Mouse (Mus musculus): Measurements from ENCODE around the gene Veph1. TPM values are rescaled to one million over a fixed set of nuclear protein-coding genes. Genes with fewer than 3 reads are reported as not detected.

Gene Veph1
- total and polyA plus RNA-seq, 2 experiments from 2014 or later = 0.75 to 0.84 TPM

DNA sequence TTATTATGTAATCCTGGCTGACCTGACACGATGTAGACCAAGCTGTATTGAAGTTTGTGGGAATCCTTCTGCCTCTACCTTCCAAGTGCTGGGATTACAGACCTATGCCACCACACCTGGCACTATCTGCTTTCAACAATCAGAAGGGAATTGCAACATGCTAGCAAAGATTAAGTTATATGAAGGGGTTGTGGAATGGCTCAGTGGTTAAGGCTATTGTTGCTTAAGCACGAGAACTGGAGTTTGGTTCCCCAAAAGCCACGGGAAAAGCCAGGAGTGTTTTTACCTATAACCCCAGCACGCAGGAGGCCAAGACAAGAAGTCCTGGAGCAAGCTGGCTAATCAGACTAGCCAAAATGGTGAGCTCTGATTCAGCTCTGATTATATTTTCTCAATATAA, 291.6 kb downstream of the Veph1 start:
- ATAC-seq (no peak), DNase-seq (ENCODE audit: low spot score) (no peak)
- no peaks in the 10 kb centered on the region for H3K4me1 ChIP-seq (ENCODE audit: insufficient read depth, low read length)
- H3K27ac ChIP-seq = no peak overlapping the region
- no peaks in the 10 kb centered on the region for H3K9me3 ChIP-seq (ENCODE audit: low read length)
- 82% methylated on average over 4 of the region's 4 CpGs for WGBS
- no peaks in the 10 kb centered on the region for H3K36me3 ChIP-seq (ENCODE audit: insufficient read depth, low read length)
- no peak overlapping the region for H3K9ac ChIP-seq (replicated peaks; ENCODE audit: low read length)
- no peaks in the 10 kb centered on the region for H3K27me3 ChIP-seq (ENCODE audit: insufficient read depth, low read length)
- H3K4me2 ChIP-seq (ENCODE audit: low read depth, low read length) = no peak overlapping the region
- H3K4me3 ChIP-seq (ENCODE audit: low read length) = no peak overlapping the region
- no peak for TF ChIP-seq CTCF (IDR thresholded peaks at IDR 0.05; ENCODE audit: low read depth)

DNA sequence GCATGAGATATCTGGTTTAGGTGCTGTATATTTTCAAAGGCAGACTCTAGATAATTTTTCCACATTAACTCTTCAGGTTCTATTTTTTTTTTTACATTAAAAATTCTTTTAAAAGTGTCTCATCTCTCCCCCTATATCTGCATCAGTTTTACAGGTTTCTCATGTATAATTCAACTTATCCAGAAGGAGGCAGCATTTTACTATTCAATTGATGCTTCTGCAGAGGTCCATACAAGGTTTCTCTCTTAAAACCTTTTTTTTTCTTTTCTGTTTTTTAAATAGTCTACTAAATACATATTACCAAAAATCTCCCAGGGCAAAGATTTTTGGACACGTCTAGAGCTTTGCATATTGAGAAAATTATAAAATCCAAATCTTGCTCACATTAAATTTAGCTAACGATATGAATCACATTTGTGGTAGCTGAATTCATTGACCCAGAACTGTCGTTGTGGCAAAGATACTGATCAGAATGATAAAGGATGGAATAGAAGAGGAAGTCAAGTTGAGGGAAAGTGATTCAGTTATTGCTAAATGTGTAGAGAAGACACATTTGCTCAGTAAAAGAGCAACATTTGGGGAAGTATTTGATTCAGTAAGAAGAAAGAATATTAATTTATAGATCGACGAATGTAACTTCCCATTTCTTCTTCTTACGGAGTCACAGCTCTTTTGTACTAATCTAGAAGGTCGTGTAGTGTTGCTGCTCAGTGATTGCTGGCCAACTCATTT, 292.3 kb downstream of the Veph1 start:
- Histone ChIP-seq H3K27me3 (ENCODE audit: insufficient read depth, low read length) (no peaks in the 10 kb centered on the region), H3K9ac (replicated peaks; ENCODE audit: low read length) (no peak overlapping the region), H3K4me1 (ENCODE audit: insufficient read depth, low read length) (no peaks in the 10 kb centered on the region), H3K9me3 (ENCODE audit: low read length) (no peaks in the 10 kb centered on the region), H3K36me3 (ENCODE audit: insufficient read depth, low read length) (no peaks in the 10 kb centered on the region), H3K4me3 (ENCODE audit: low read length) (no peak overlapping the region), H3K27ac (no peak overlapping the region), H3K4me2 (ENCODE audit: low read depth, low read length) (no peak overlapping the region)
- ATAC-seq = peak; percentile 51
- peak; percentile 45 for TF ChIP-seq CTCF (IDR thresholded peaks at IDR 0.05; ENCODE audit: low read depth)
- peak; percentile 70 for DNase-seq (ENCODE audit: low spot score)
- WGBS = 62% methylated on average over 7 of the region's 7 CpGs

Other genes starting within 250 kb of the Veph1 start
- 1.4 and 3.2 TPM in 2 replicates for gene Ptx3, start 76.9 kb downstream of the Veph1 start, total RNA-seq (2014; rRNA removed)
- 4.0 and 4.1 TPM in 2 replicates for gene Ptx3, start 76.9 kb downstream of the Veph1 start, polyA plus RNA-seq (2015; fragmentation: Nextera tagmentation; extraction: Ambion mirVana)